Mouse (Mus musculus): Measurements from ENCODE around the gene Sgk1. TPM values are rescaled to one million over a fixed set of nuclear protein-coding genes. Genes with fewer than 3 reads are reported as not detected.

Sgk1 gene
- total and polyA plus RNA-seq, 3 experiments = 3.0 to 111 (median 36.8) TPM

- Histone ChIP-seq H3K27me3 (ENCODE audit: insufficient read depth, low read length) (peaks cover 23% of the 10 kb centered on the region), H3K36me3 (replicated peaks) (no peaks in the 10 kb centered on the region), H3K4me3 (ENCODE audit: low read depth, low read length) (no peak overlapping the region), H3K9me3 (replicated peaks) (no peaks in the 10 kb centered on the region), H3K4me1 (ENCODE audit: insufficient read depth, low read depth, low read length) (peaks cover 8% of the 10 kb centered on the region; the same call in 1 of the 2 replicates)
- no peak for ATAC-seq (ENCODE audit: extremely low read depth, insufficient number of reproducible peaks, low FRiP score, poor library complexity, severe bottlenecking)
- TF ChIP-seq GATA2 (IDR thresholded peaks at IDR 0.05; ENCODE audit: borderline replicate concordance, low read depth, low read length) = no peak
- TF ChIP-seq TAL1 (conservative IDR thresholded peaks at IDR 0.05; ENCODE audit: low read depth, low read length) = no peak
- TF ChIP-seq POLR2AphosphoS5 (IDR thresholded peaks at IDR 0.05; ENCODE audit: insufficient replicate concordance, low read depth, low read length) = no peak
- no peak for TF ChIP-seq CTCF (IDR thresholded peaks at IDR 0.05; ENCODE audit: low read depth, low read length)
- TF ChIP-seq GATA1 (IDR thresholded peaks at IDR 0.05; ENCODE audit: borderline replicate concordance, low read length) = no peak
- DNase-seq (ENCODE audit: low spot score) = no peak
These were observed 79.1 kb downstream of the Sgk1 start for GRCm38 (mm10) chr10:21961111-21961510.

GRCm38 (mm10) chr10:21963005-21963404 lies 81.0 kb downstream of the Sgk1 start:
- Histone ChIP-seq H3K4me3 (ENCODE audit: low read depth, low read length) (no peak overlapping the region), H3K4me1 (ENCODE audit: insufficient read depth, low read depth, low read length) (peaks cover 8% of the 10 kb centered on the region; the same call in 1 of the 2 replicates), H3K9me3 (replicated peaks) (no peaks in the 10 kb centered on the region), H3K36me3 (replicated peaks) (no peaks in the 10 kb centered on the region), H3K27me3 (ENCODE audit: insufficient read depth, low read length) (peaks cover 27% of the 10 kb centered on the region)
- ATAC-seq (ENCODE audit: extremely low read depth, insufficient number of reproducible peaks, low FRiP score, poor library complexity, severe bottlenecking) = no peak
- DNase-seq (ENCODE audit: low spot score) = no peak
- TF ChIP-seq CTCF (IDR thresholded peaks at IDR 0.05; ENCODE audit: low read depth, low read length) = no peak
- no peak for TF ChIP-seq TAL1 (conservative IDR thresholded peaks at IDR 0.05; ENCODE audit: low read depth, low read length)
- TF ChIP-seq GATA1 (IDR thresholded peaks at IDR 0.05; ENCODE audit: borderline replicate concordance, low read length) = no peak
- no peak for TF ChIP-seq POLR2AphosphoS5 (IDR thresholded peaks at IDR 0.05; ENCODE audit: insufficient replicate concordance, low read depth, low read length)
- no peak for TF ChIP-seq GATA2 (IDR thresholded peaks at IDR 0.05; ENCODE audit: borderline replicate concordance, low read depth, low read length)

GRCm38 (mm10) chr10:21973676-21974075 lies 91.7 kb downstream of the Sgk1 start:
- no peak for ATAC-seq (ENCODE audit: extremely low read depth, insufficient number of reproducible peaks, low FRiP score, poor library complexity, severe bottlenecking)
- TF ChIP-seq CTCF (IDR thresholded peaks at IDR 0.05; ENCODE audit: low read depth, low read length) (no peak), GATA2 (IDR thresholded peaks at IDR 0.05; ENCODE audit: borderline replicate concordance, low read depth, low read length) (no peak), POLR2AphosphoS5 (IDR thresholded peaks at IDR 0.05; ENCODE audit: insufficient replicate concordance, low read depth, low read length) (no peak), TAL1 (conservative IDR thresholded peaks at IDR 0.05; ENCODE audit: low read depth, low read length) (no peak)
- no peaks in the 10 kb centered on the region for H3K36me3 ChIP-seq (replicated peaks)
- H3K4me3 ChIP-seq (ENCODE audit: low read depth, low read length) = no peak overlapping the region
- no peak for DNase-seq (ENCODE audit: low spot score)
- peaks cover 39% of the 10 kb centered on the region for H3K27me3 ChIP-seq (ENCODE audit: insufficient read depth, low read length)
- H3K4me1 ChIP-seq (ENCODE audit: insufficient read depth, low read depth, low read length) = 0 out of 2 replicates have a peak, but pooled peaks cover 8% of the 10 kb centered on the region
- no peaks in the 10 kb centered on the region for H3K9me3 ChIP-seq (replicated peaks)

GRCm38 (mm10) chr10:21974801-21975200 lies 92.8 kb downstream of the Sgk1 start:
- no peaks in the 10 kb centered on the region for H3K36me3 ChIP-seq (replicated peaks)
- TF ChIP-seq CTCF (IDR thresholded peaks at IDR 0.05; ENCODE audit: low read depth, low read length) = no peak
- no peak for TF ChIP-seq GATA1 (IDR thresholded peaks at IDR 0.05; ENCODE audit: borderline replicate concordance, low read length)
- no peak for TF ChIP-seq POLR2AphosphoS5 (IDR thresholded peaks at IDR 0.05; ENCODE audit: insufficient replicate concordance, low read depth, low read length)
- no peak for TF ChIP-seq GATA2 (IDR thresholded peaks at IDR 0.05; ENCODE audit: borderline replicate concordance, low read depth, low read length)
- no peak for TF ChIP-seq TAL1 (conservative IDR thresholded peaks at IDR 0.05; ENCODE audit: low read depth, low read length)
- peaks cover 33% of the 10 kb centered on the region for H3K27me3 ChIP-seq (ENCODE audit: insufficient read depth, low read length)
- H3K9me3 ChIP-seq (replicated peaks) = no peaks in the 10 kb centered on the region
- H3K4me1 ChIP-seq (ENCODE audit: insufficient read depth, low read depth, low read length) = 0 out of 2 replicates have a peak, but pooled peaks cover 8% of the 10 kb centered on the region
- ATAC-seq (ENCODE audit: extremely low read depth, insufficient number of reproducible peaks, low FRiP score, poor library complexity, severe bottlenecking) (no peak), DNase-seq (ENCODE audit: low spot score) (no peak)
- H3K4me3 ChIP-seq (ENCODE audit: low read depth, low read length) = no peak overlapping the region

- H3K4me1 ChIP-seq (ENCODE audit: insufficient read depth, low read depth, low read length) = 0 out of 2 replicates have a peak, but pooled peaks cover 8% of the 10 kb centered on the region
- H3K36me3 ChIP-seq (replicated peaks) = no peaks in the 10 kb centered on the region
- TF ChIP-seq CTCF (IDR thresholded peaks at IDR 0.05; ENCODE audit: low read depth, low read length) (no peak), GATA2 (IDR thresholded peaks at IDR 0.05; ENCODE audit: borderline replicate concordance, low read depth, low read length) (no peak), POLR2AphosphoS5 (IDR thresholded peaks at IDR 0.05; ENCODE audit: insufficient replicate concordance, low read depth, low read length) (no peak), GATA1 (IDR thresholded peaks at IDR 0.05; ENCODE audit: borderline replicate concordance, low read length) (no peak), TAL1 (conservative IDR thresholded peaks at IDR 0.05; ENCODE audit: low read depth, low read length) (no peak)
- H3K4me3 ChIP-seq (ENCODE audit: low read depth, low read length) = no peak overlapping the region
- no peaks in the 10 kb centered on the region for H3K9me3 ChIP-seq (replicated peaks)
- ATAC-seq (ENCODE audit: extremely low read depth, insufficient number of reproducible peaks, low FRiP score, poor library complexity, severe bottlenecking) = no peak
- peaks cover 31% of the 10 kb centered on the region for H3K27me3 ChIP-seq (ENCODE audit: insufficient read depth, low read length)
- no peak for DNase-seq (ENCODE audit: low spot score)
These were observed 93.4 kb downstream of the Sgk1 start for GRCm38 (mm10) chr10:21975384-21975783.

- Histone ChIP-seq H3K27me3 (ENCODE audit: insufficient read depth, low read length) (peaks cover 27% of the 10 kb centered on the region), H3K4me1 (ENCODE audit: insufficient read depth, low read depth, low read length) (0 out of 2 replicates have a peak, but pooled peaks cover 10% of the 10 kb centered on the region), H3K9me3 (replicated peaks) (no peaks in the 10 kb centered on the region), H3K36me3 (replicated peaks) (no peaks in the 10 kb centered on the region), H3K4me3 (ENCODE audit: low read depth, low read length) (no peak overlapping the region)
- ATAC-seq (ENCODE audit: extremely low read depth, insufficient number of reproducible peaks, low FRiP score, poor library complexity, severe bottlenecking) (no peak), DNase-seq (ENCODE audit: low spot score) (no peak)
- TF ChIP-seq CTCF (IDR thresholded peaks at IDR 0.05; ENCODE audit: low read depth, low read length) (no peak), GATA1 (IDR thresholded peaks at IDR 0.05; ENCODE audit: borderline replicate concordance, low read length) (no peak), TAL1 (conservative IDR thresholded peaks at IDR 0.05; ENCODE audit: low read depth, low read length) (no peak), POLR2AphosphoS5 (IDR thresholded peaks at IDR 0.05; ENCODE audit: insufficient replicate concordance, low read depth, low read length) (no peak), GATA2 (IDR thresholded peaks at IDR 0.05; ENCODE audit: borderline replicate concordance, low read depth, low read length) (no peak)
These were observed 94.3 kb downstream of the Sgk1 start for GRCm38 (mm10) chr10:21976253-21976652.

All from G1E (cell line).